Mouse (Mus musculus) frontal cortex, adult 2 months (tissue): ENCODE data around the gene Elane. TPM values are rescaled to one million over a fixed set of nuclear protein-coding genes. Genes with fewer than 3 reads are reported as not detected.
A peak's percentile ranks its signal among the peaks of the same experiment; 100 is the strongest.
"Not testable (repeated sequence)": the region's sequence is repeated elsewhere in the genome, so short reads cannot be mapped to it uniquely, and the experiment has no call there.

Experiments used
- DNase-seq, 2 experiments: peaks; one replicate each; pipeline ENCODE4 v3.0.0; 2022; ENCODE audit warnings: low spot score in 1 of 2; ENCODE audit errors: extremely low spot score in 1 of 2
- polyA plus RNA-seq: library from polyadenylated mRNA; depleted of rRNA; stranded (reverse); fragments of >200 nt; gene quantifications from 2 replicates; pipeline ENCODE4 v1.2.3, GENCODE M21; 2012

The Elane gene
- polyA plus RNA-seq, 1 experiment: not detected

- no peak for DNase-seq
Measured at GRCm38 (mm10) chr10:79879527-79879926, 6.5 kb upstream of the Elane start.

GRCm38 (mm10) chr10:79880721-79881120, 5.3 kb upstream of the Elane start:
- no peak for DNase-seq

- DNase-seq: no peak
Measured at GRCm38 (mm10) chr10:79881981-79882380, 4.1 kb upstream of the Elane start.

- DNase-seq: peak; percentile 50 to 90
Measured at GRCm38 (mm10) chr10:79883297-79884084, 2.6 kb upstream of the Elane start.

GRCm38 (mm10) chr10:79884446-79884845, 1.6 kb upstream of the Elane start:
- no peak for DNase-seq

GRCm38 (mm10) chr10:79884938-79885337, 1.1 kb upstream of the Elane start:
- DNase-seq: not testable (repeated sequence)

- no peak for DNase-seq
Measured at GRCm38 (mm10) chr10:79886611-79887010, 564 bp downstream of the Elane start.

GRCm38 (mm10) chr10:79889386-79889785, 3.3 kb downstream of the Elane start:
- no peak for DNase-seq

- DNase-seq: no peak
Measured at GRCm38 (mm10) chr10:79890670-79891069, 4.6 kb downstream of the Elane start, which contains the start of gene Cfd. Gene Cfd, plus strand, starts transcription at chr10:79890853.

- peak in 1 of 2 experiments; percentile 89 for DNase-seq
Measured at GRCm38 (mm10) chr10:79892451-79893118, 6.5 kb downstream of the Elane start.

- no peak for DNase-seq
Measured at GRCm38 (mm10) chr10:79896306-79896705, 10.3 kb downstream of the Elane start.

GRCm38 (mm10) chr10:79896814-79897213, 10.8 kb downstream of the Elane start:
- DNase-seq: no peak

- no peak for DNase-seq
Measured at GRCm38 (mm10) chr10:79897316-79898245, 11.5 kb downstream of the Elane start.

GRCm38 (mm10) chr10:79900951-79901410, 14.9 kb downstream of the Elane start:
- peak; percentile 87 to 89 for DNase-seq

GRCm38 (mm10) chr10:79906712-79907111, 20.7 kb downstream of the Elane start:
- no peak for DNase-seq

- DNase-seq: no peak
Measured at GRCm38 (mm10) chr10:79907415-79907814, 21.4 kb downstream of the Elane start.

- peak; percentile 94 for DNase-seq
Measured at GRCm38 (mm10) chr10:79908167-79909091, 22.4 kb downstream of the Elane start, which contains the start of gene Med16. Gene Med16, minus strand, starts transcription at chr10:79908923.

- DNase-seq: peak; percentile 50 to 79
Measured at GRCm38 (mm10) chr10:79909092-79909922, 23.3 kb downstream of the Elane start.

GRCm38 (mm10) chr10:79910556-79910955, 24.5 kb downstream of the Elane start, which contains the start of gene Gm26602:
Gene Gm26602, plus strand, starts transcription at chr10:79910856.
- no peak for DNase-seq
